Mouse (Mus musculus) natural killer cell, adult 2 months (primary cell): Measurements from ENCODE around the gene Sft2d2.

ENCODE experiments used
- DNase-seq, 2 experiments: peaks; one replicate each; pipeline ENCODE4 v3.0.0; 2022; ENCODE audit warnings: low spot score in 2 of 2

Sft2d2 gene

DNA sequence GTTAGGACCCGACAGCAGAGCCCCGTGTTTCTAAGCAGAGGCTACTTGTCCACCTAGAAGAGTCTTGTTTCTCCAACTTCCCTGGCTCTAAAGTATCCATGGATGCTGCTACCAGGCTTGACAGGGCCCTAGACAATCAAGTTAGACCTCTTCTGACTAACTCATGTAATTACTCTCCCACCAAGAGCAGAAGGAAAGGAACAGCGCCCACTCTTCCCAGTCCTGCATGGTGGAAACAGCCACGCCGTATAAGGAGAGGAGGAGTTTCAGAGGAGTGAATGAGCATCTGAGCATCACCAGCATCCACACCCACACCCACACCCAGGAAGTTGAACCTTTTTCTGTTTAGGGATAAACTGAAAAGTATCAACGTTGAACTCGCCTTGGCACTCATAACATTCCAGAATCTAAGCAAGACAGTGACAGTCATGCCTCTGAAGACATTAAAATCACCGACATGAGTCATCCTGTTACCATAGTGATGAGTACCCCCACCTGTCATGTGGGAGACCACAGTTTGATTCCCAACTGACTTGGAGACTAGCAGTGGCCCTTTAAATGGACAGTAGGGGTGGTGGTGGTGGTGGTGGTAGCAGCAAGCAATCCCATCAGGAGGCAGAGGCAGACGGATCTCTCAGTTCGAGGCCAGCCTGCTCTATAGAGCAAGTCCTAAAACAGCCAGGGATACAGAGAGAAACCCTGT lies 3.5 kb downstream of the Sft2d2 start:
- DNase-seq, result no peak

DNA sequence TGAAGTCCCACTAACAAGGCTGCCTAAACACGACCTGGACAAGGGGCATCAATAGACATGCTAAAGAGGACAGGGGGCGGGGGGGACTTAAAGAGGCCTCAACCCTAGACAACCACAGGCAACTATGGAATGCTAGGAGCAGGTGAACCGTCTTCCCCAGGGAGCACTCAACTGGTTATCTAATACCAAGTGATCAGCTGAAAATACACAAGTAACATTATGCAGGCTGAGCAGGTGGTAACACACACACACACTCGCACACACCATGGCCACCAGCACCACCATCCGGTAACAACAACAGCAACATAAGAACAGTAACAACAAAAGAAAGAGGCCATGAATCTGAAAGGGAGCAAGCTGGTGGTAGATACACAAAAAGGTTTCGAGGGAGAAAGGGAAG lies 4.2 kb downstream of the Sft2d2 start:
- no peak for DNase-seq

DNA sequence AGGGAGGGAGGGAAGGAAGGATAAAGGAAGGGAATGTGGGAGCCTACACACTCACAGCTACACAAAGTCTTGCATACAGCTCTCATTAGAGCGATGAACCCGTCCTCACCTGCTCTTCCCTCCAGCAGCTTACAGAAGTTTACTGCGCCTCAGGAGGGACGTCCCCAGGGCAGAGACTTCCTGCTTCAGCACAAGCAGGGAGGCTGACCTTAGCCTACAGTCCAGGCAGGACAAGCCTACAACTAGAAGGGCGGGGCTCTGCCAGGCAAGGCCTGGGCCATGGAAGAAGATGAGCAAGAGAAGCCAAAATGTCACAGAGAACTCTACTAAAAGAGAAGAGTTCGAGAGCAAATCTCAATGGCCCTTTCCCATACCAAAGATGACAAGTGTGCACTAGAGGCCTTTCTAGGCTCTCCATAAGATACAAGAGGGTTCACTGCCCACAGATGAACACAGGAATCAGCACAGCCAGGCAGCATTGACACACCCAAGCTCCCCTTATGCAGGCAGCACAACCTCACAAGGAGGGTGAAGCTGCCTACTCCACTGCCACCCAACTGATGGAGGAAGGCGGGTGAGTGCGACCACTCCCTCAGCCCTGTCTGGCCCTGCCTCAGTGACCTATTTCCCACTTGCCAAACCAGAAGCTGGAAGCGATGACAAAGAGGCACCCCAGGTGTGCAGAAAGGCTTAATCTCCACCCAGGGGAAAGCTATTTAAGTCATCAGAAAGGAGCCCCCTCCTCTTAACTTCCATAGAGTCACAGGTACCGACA lies 5.2 kb downstream of the Sft2d2 start:
- DNase-seq, result no peak

DNA sequence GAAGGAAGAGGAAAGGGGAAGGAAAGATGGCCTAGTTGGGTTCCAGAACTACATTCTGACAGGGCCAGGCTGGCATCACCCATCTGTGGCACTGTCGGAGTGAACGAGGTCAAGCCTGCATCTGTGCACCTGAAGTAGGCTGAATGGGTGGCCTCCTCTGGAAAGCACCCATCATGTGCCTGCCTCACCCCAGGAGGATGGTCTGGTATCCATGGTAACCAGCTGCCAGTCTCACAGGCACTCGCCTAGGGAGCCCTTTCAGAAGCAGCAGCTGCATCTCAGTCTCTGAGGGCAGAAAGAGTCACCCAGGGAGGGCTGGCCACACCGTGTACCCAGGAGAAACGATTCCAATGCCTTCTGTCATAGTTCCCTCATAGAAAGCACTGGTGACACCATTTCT lies 6.9 kb downstream of the Sft2d2 start:
- DNase-seq, result no peak

DNA sequence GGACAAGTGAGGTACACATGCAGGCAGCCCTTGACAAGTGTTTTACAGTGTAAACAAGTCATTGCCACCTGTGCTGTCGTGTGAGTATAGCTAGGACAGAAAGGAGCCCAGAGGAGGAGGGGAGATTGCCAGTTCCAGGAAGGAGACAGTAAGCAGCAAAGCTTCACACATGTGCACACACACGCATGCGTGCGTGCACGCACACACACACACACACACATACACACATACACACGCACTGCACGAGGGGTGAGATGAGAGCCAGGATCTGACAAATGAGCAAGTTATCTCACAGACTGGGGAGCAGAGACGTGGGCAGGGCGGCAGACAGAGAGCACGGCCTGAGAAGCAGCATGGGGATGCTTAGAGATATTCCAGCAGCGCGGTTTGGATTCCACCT lies 7.7 kb downstream of the Sft2d2 start:
- no peak for DNase-seq

DNA sequence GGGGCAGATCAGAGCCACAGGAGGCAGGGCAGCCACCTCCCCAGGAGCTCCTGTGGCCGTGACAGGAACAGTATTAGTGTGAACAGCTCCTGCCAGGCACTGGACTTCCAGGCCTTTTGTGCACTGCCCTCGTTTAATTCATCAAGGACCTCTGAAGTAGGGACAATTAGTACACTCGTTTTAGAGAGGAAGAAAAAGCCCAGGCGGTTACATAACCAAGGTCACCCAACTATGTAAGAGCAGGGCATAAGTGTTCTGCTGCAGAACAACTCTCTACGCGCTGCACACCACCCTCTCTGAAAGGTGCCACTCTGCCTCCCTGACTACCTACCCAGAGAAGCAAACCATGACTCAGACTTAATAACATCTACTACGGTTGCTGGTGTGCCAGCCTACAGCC lies 9.1 kb downstream of the Sft2d2 start:
- DNase-seq, result no peak

DNA sequence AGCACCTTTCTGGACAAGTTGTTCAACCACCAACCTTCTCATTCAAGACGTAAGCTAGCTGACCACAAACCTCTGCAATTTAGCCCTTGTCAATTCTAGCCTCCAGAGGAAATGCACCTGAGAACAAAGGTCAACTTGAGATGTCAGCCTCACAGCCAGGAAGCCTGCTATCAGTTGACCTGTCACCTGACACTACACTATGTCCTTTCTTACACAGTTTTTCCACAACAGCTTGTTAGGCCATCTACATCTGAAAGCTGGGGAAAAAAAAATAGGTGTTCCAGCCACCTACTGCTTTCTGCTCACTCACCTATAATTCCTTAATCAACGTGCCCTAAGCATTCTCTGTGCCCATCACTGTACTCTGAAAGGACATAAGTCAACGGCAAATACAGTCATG lies 10.1 kb downstream of the Sft2d2 start:
- DNase-seq, result peak in 1 of 2 experiments; percentile 22

DNA sequence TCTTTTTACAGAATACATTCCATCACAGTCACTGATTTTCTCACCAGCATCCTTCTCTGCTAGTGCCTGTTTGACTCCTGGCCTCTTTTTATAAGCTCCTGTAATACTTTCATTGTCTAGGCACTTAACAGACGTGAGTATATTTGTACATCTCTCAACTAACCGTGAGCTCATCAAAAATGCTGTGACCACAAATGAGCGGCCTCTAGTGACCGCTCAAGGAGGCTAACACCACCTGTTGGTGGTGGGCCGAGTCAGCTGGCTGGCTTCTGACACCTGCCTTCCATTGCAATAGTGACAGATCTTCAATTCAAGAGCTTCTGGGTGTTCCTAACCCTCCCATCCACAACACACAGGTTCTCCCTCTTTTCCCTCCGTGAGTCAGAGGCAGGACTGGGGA lies 10.8 kb downstream of the Sft2d2 start:
- DNase-seq, result peak; percentile 20 to 44

DNA sequence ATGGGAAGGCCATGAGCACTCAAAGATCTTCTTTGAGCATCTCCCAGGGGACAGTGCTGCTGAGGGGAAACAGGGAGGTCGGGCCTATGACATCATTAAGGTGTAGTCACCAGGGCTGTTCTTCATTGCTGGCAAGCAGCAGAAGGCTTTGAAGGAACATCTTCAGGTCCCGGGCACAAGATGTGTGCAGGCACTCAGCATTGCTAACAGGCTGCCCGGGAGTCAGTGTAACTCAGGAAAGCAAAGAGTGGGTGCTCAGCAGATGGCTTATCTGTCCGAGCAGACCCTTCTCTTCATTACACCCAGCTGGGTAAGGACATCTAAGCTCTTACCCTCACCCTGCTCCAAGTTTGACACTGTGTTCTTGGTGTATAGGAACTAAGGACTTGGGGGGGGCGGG lies 14.9 kb downstream of the Sft2d2 start:
- DNase-seq, result no peak

DNA sequence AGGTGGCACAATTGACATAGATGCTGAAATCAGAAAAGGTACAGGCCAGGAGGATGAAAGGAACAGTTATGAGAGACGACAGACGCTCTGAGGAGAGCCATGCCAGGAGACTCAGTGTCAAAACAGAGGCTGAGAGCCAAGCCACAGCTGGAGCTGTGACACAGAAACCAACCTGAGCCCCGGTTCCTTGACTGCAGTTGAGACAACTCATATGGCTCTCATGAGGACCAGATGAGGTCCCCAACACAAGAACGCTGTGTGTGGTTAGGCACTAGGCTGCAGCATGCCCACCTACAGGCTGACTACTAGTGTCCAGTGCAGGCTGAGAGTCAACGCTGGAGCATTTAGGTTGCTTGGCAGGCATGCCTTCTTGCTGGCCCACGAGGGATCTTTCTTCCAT lies 16.2 kb downstream of the Sft2d2 start:
- DNase-seq, result no peak

DNA sequence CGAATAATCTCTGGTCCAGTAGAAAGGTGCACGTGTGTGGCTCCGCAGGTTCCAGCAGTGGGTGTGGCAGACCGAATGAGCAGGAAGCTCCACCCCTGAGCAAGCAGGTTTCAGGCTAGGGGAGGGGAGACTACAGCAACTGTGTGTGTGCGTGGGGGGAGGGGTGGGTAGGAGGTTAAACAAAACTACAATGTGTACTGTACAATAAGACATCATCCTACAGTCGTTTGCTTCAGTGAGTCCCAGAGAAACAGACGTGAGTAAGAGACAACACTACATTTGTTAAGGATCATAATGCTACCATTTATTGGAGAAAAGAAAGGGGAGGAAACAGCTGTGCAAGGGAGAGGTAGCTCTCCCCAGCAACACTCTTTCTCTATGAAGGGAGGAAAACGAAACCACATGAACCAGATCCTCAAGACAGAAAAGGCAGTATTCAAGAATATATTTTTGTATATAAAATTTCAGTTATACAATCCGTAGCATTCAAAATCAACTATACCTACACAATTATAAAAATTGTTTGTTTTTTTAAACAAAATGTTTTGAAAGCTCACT lies 20.1 kb downstream of the Sft2d2 start:
- DNase-seq, result no peak

DNA sequence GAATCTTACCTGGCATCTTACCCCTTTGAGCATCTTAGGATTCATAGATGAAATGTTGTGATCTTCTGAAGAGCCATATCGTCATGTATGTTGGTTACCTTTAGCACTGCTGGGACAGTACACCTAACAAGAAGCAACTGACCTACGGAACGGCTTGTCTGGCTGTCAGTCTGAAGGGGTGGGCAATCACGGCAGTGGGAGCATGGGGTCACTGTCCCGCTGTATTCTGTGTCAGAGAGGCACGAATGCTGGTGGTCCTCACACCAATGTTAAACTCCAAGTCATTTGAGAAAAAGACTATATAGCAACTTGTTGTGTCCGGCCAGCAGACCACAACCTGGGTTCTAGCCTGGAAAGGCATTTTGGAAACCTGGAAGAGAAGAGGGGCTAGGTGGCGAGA lies 23.0 kb downstream of the Sft2d2 start:
- DNase-seq, result no peak

DNA sequence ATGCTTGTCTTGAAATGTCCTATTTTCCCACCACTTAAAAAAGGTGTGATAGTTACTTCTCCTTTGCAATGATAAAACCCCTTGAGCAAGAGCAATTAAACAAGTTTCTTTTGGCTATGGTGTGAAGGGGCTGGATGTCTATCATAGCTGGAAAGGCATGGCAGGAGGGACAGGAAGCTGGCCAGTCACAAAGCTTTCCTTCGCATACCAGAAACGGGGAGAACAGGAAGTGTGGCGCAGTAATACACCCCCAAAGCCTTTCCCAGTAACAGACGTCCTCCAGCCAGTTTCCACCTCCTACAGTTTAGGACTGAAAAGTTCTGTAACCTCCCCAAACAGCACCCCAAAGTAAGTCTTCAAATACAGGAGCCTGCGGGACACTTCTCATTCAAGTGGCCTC lies 24.1 kb downstream of the Sft2d2 start:
- no peak for DNase-seq

DNA sequence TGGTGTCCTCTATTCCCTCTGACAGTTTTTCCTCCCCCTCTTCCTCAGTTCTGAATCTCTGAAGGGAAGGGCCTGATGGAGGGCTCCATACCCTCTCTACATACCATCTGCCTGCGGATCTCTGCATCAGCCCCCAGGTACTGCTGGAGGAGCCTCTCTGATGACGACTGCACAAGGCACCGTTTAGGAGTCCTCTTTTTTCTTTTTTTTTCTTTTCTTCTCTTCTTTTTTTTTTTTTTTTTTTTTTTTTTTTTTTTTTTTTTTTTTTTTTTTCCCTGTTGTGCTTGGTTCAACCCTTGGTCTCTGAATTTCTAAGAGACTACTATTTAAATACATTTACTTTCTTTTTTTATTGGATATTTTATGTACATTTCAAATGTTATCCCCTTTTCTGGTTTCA lies 24.8 kb downstream of the Sft2d2 start:
- no peak for DNase-seq

DNA sequence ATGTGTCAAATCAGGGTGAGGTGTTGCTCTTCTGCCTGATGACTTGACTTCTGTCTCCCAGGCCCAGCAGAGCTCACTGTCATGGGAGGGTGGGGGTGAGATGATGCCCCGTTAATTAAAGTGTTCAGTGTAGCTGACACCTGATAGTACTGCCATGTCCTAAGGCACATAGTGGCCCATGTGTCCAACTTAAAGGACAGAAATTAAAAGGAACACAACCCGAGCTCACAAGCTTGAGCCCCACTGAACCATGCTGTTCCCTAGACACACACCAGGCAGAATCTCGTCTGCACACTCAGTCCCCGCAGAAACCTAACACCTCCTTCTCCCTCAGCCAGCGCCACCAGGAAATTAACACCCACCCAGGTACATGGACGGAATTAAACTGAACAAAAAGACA lies 29.3 kb downstream of the Sft2d2 start:
- no peak for DNase-seq

DNA sequence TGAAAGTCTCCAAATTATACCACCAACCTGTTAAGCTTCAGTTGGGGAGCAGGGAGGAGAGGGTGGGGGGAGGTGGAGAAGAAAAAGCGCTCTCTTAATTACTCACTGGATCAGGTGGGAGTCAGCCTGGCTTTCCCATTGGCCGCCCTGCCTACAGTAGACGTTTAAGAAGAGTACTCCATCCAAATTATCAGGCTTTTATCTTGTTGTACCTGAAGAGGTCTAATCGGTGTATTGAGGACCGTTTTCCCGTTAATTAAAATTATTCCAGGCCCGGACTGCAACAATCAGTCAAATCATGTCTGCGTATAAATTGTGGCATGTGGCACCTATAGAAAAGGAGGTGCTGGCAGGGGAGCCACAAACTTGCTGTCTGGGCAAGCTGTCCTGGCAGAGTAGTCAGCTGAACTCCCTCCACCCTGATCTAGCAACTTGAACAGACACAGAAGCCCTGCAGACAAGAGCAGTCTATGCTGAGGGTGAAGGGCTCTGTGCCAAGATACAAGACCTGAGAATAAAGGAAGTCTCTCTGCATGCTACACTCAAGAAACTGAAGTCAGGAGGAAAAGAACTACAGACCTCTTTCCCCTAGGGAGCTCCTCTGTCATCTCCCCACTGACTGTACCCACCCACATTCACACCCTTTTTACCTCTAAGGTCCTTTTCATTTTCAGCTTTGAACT lies 33.4 kb downstream of the Sft2d2 start, which contains the start of gene Tbx19:
Tbx19 (minus strand) TSS at position 51 of the 683 bp plus-strand sequence.
- DNase-seq, result no peak

DNA sequence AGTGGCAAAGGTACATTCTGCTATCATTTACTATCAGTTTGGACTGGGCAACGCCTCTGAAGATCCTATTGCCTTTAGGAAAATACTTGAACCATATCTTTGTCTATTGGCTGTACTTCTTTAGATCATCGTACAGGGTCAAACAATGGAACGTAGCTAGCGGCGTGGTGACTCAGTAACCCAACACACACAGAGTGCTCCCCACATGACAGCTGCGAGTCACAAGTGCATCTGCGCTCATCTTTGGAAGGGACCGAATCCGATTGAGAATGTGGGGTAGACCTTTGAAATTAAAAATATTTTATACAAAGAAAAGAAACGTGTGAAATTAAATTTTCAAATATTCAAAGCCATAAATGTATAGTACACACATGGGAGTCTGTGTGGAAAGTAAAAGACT lies 35.4 kb downstream of the Sft2d2 start:
- DNase-seq, result no peak

DNA sequence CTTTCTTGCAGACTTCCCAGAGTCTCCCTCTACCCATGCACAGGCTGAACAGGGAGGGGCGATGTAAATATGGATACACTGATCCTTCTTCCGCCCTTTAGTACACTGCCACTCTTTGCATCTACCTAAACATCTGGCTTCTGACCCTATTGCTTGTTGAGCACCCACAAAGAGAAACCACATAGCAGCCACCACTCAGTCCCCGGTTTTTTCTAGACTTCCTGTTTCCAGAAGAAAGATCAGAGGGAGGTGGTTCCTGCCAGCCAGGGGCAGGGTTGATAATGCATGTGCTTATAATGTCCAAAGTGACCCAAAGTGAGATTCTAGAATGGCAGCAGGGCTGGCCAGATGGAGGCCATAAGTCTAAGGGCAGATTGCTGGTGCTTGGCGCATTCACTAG lies 40.1 kb downstream of the Sft2d2 start:
- no peak for DNase-seq

DNA sequence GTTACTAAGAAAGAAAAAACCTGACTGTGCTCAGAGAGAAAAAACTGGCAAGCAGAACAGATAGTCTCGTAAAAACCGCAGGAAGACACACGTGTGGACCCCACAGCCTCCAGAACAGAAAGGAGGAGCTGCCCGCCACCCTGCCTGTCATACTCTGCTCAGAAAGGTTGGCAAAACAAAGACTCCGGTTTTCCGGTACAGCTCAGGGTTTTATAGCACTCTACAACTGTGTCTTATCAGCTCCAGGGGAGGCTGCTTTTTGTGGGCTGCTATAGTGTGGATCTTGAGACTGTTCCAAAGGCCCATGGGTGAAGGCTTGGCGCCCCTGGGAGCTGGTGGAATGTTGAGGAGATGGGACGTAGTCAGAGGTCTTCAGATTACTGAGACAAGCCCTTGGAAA lies 43.0 kb downstream of the Sft2d2 start:
- DNase-seq, result no peak

DNA sequence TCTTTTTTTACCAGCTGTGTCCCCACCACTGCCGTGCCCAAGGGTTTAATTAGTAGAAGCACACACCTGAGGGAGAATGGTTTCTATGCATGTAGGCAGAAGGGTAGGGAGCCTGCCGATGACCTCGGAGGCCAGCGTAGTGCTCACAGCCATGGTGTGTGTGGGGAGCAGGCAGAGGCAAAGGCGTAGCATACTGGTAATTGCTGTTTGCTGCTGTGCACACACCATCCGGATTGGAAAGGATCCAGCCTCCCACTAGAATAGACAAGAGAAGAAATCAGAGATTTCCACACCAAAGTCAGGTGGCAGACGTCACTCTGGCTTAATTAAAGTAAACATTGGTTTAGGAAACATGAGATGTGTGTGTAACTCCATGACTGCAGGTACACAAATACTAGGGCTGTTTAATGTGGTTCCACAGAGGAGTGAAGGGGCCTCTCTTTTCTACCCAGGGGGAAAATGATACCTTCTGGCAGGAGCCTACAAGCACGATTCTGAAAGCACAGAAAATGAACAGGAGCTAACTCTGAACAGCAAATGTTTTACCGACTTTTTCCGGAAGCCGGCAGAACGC lies 51.8 kb downstream of the Sft2d2 start:
- no peak for DNase-seq

DNA sequence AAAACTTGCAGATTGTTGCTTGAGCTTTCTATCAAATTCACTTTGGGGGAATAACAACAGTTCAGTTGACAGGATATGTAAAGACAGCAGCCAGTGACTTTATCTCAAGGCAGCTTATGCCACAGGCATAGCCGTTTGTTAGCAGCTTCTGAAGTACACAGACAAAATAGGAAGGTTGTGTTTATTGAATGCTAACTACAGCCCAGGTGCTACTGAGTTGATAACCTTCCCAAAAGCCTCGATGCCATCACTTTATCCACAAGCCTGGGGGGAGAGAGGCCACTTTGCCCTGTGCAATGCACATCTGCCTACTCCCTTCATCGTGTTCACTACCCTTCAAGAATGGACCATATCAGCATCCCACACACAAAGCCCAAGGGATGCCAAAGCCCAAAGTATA lies 54.0 kb downstream of the Sft2d2 start:
- no peak for DNase-seq

DNA sequence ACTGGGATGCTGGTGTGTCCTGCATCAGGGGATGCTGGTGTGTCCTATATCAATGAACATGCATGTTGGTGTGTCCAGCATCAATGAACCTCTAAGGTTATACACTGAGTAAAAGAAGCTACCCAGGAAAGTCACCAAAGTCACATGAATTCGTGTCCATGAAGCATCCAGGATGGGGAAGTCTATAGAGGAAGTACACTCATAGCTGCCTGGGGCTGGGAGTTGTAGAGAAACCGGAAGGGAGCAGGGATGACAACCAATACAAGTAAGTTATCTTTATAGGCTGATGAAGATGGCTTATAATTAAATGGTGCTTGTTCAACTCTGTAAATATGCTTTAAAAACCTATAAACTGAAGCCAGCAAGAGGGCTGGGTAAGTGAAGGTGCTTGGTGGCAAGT lies 60.4 kb downstream of the Sft2d2 start:
- DNase-seq, result no peak
